Comparison of ENCODE assay signal across 20 mouse cellular contexts in the genomic region with DNA sequence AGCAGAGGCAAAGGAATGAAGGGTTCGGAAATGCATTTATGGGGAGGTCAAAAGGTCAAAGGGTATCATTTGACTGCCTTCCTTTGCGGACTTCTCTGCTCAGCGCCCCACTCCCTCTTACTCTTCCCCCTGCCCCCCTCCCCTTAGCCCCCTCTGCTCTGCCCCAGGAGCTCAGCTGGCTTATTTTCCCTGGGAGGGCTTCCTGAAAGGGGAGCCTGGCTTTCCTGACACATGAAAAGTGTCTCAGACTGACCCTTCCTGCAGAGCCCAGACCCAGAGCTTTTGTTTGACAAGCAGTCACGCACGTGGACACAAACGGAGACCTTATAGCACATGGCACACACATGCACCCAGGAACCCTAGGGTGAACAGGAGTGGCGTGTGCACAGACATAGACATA. TPM values are rescaled to one million over a fixed set of nuclear protein-coding genes. Genes with fewer than 3 reads are reported as not detected.
DNase-seq lines count a peak whose midpoint lies in the region; ATAC-seq lines count a peak whose summit lies in the region.
"Had no signal": no experiment of that assay in that cellular context is flagged by ENCODE, and none has a peak within 500 bp of the region (broad histone marks: within the 10 kb centered on the region; RNA-seq: fewer than 3 reads in every experiment).

No protein-coding gene starts in this region.

- H3K4me1 ChIP-seq in hindbrain, embryonic 11.5 days (replicated peaks; ENCODE audit: control insufficient read depth, insufficient read depth, low read length) = peaks cover 9% of the 10 kb centered on the region
- peaks cover 24% of the 10 kb centered on the region; the same call in 1 of the 2 replicates for H3K4me1 ChIP-seq in hindbrain, embryonic 13.5 days (replicated peaks)
- H3K4me1 ChIP-seq in neural tube, embryonic 11.5 days (ENCODE audit: control insufficient read depth, insufficient read depth, low read length) = peaks cover 17% of the 10 kb centered on the region
- peaks cover 68% of the 10 kb centered on the region for H3K4me1 ChIP-seq in embryonic facial prominence, embryonic 12.5 days

- no peak overlapping the region for H3K4me3 ChIP-seq in hindbrain, embryonic 11.5 days (ENCODE audit: low read depth, low read length)
- H3K4me3 ChIP-seq in hindbrain, embryonic 13.5 days = no peak overlapping the region
- H3K4me3 ChIP-seq in neural tube, embryonic 11.5 days (ENCODE audit: low read depth, low read length) = no peak overlapping the region
- no peak overlapping the region for H3K4me3 ChIP-seq in embryonic facial prominence, embryonic 12.5 days
- H3K4me3 ChIP-seq: erythroblast, embryonic 14.5 days; heart, embryonic 15.5 days had no signal

- no peak for ATAC-seq in hindbrain, embryonic 11.5 days (ENCODE audit: low FRiP score)
- ATAC-seq in hindbrain, embryonic 13.5 days (ENCODE audit: low FRiP score) = no peak
- ATAC-seq in neural tube, embryonic 11.5 days (ENCODE audit: insufficient read depth, low FRiP score, low TSS enrichment) = no peak
- ATAC-seq in embryonic facial prominence, embryonic 12.5 days (ENCODE audit: insufficient number of reproducible peaks, insufficient read depth, low FRiP score, low TSS enrichment) = no peak
- ATAC-seq: activated CD4-positive, CD25-positive, alpha-beta regulatory T cell, adult 4 months; forebrain, embryonic 16.5 days; lung, postnatal 0 days had no signal

- 0 out of 2 replicates have a peak overlapping the region, but pooled peaks have one; percentile 4 for H3K27ac ChIP-seq in hindbrain, embryonic 11.5 days (ENCODE audit: low read depth, low read length)
- no peak overlapping the region for H3K27ac ChIP-seq in hindbrain, embryonic 13.5 days
- H3K27ac ChIP-seq in neural tube, embryonic 11.5 days (ENCODE audit: low read depth, low read length) = no peak overlapping the region
- peak overlapping the region; percentile 88 for H3K27ac ChIP-seq in embryonic facial prominence, embryonic 12.5 days
- H3K27ac ChIP-seq: heart, embryonic 15.5 days; liver, embryonic 14.5 days had no signal

- no peaks in the 10 kb centered on the region for H3K9me3 ChIP-seq in hindbrain, embryonic 11.5 days (ENCODE audit: control insufficient read depth, low read length)
- H3K9me3 ChIP-seq in hindbrain, embryonic 13.5 days = no peaks in the 10 kb centered on the region
- no peaks in the 10 kb centered on the region for H3K9me3 ChIP-seq in neural tube, embryonic 11.5 days (ENCODE audit: control insufficient read depth, low read length)
- no peaks in the 10 kb centered on the region for H3K9me3 ChIP-seq in embryonic facial prominence, embryonic 12.5 days
- H3K9me3 ChIP-seq: heart, embryonic 15.5 days had no signal

- peak; percentile 34 for DNase-seq in hindbrain, embryonic 11.5 days (ENCODE audit: low spot score)
- peak; percentile 36 for DNase-seq in neural tube, embryonic 11.5 days (ENCODE audit: low spot score)
- DNase-seq in neural tube, embryonic 10.5 days (ENCODE audit: extremely low spot score, low spot score) = no peak
- no peak for DNase-seq in cerebellum, postnatal 36 days
- no peak for DNase-seq in spleen, postnatal 4 days (ENCODE audit: low spot score in 2 of 2)
- DNase-seq: adrenal gland, postnatal 25 days; cerebellum, adult 18-20 months; kidney, adult 11 months; thymus, adult 18-20 months had no signal

- H3K27me3 ChIP-seq in hindbrain, embryonic 11.5 days (ENCODE audit: control insufficient read depth, insufficient read depth, low read length) = no peaks in the 10 kb centered on the region
- H3K27me3 ChIP-seq in hindbrain, embryonic 13.5 days = peaks cover 20% of the 10 kb centered on the region
- H3K27me3 ChIP-seq in neural tube, embryonic 11.5 days (ENCODE audit: control insufficient read depth, insufficient read depth, low read length) = no peaks in the 10 kb centered on the region
- H3K27me3 ChIP-seq in embryonic facial prominence, embryonic 12.5 days = no peaks in the 10 kb centered on the region
- H3K27me3 ChIP-seq: heart, embryonic 15.5 days had no signal

- no peak overlapping the region for H3K4me2 ChIP-seq in hindbrain, embryonic 11.5 days (replicated peaks; ENCODE audit: low read depth, low read length)
- H3K4me2 ChIP-seq in hindbrain, embryonic 13.5 days = no peak overlapping the region
- no peak overlapping the region for H3K4me2 ChIP-seq in neural tube, embryonic 11.5 days (ENCODE audit: low read depth)
- H3K4me2 ChIP-seq in embryonic facial prominence, embryonic 12.5 days (replicated peaks) = peak overlapping the region; percentile 17; the same call in 1 of the 2 replicates
- H3K4me2 ChIP-seq: heart, embryonic 15.5 days had no signal

- WGBS in hindbrain, embryonic 11.5 days = 9% methylated on average over 7 of the region's 7 CpGs
- WGBS in hindbrain, embryonic 13.5 days = 8% methylated on average over 7 of the region's 7 CpGs
- WGBS in neural tube, embryonic 11.5 days = 7% methylated on average over 7 of the region's 7 CpGs
- WGBS in embryonic facial prominence, embryonic 12.5 days = 5% methylated on average over 7 of the region's 7 CpGs

- H3K36me3 ChIP-seq in hindbrain, embryonic 11.5 days (ENCODE audit: control insufficient read depth, insufficient read depth, low read length) = no peaks in the 10 kb centered on the region
- no peaks in the 10 kb centered on the region for H3K36me3 ChIP-seq in hindbrain, embryonic 13.5 days
- H3K36me3 ChIP-seq in neural tube, embryonic 11.5 days (ENCODE audit: control insufficient read depth, insufficient read depth, low read length) = no peaks in the 10 kb centered on the region
- no peaks in the 10 kb centered on the region for H3K36me3 ChIP-seq in embryonic facial prominence, embryonic 12.5 days
- H3K36me3 ChIP-seq: heart, embryonic 15.5 days had no signal

- H3K9ac ChIP-seq in hindbrain, embryonic 11.5 days (ENCODE audit: low read depth, low read length) = no peak overlapping the region
- H3K9ac ChIP-seq in hindbrain, embryonic 13.5 days = no peak overlapping the region
- no peak overlapping the region for H3K9ac ChIP-seq in neural tube, embryonic 11.5 days (ENCODE audit: low read length)
- no peak overlapping the region for H3K9ac ChIP-seq in embryonic facial prominence, embryonic 12.5 days
- H3K9ac ChIP-seq: heart, embryonic 15.5 days; liver, embryonic 14.5 days had no signal

RNA-seq across cellular contexts. Expression of gene Fzd2, which starts 26.5 kb away (rescaled TPM):
- 29.5 and 31.7 TPM in 2 replicates for polyA plus RNA-seq in hindbrain, embryonic 11.5 days (2014; fragmentation: Nextera tagmentation; extraction: Ambion mirVana)
- polyA plus RNA-seq in hindbrain, embryonic 13.5 days (2015; fragmentation: Nextera tagmentation; extraction: Ambion mirVana) = 10.5 and 11.8 TPM in 2 replicates
- polyA plus RNA-seq in neural tube, embryonic 11.5 days (2014; fragmentation: Nextera tagmentation; extraction: Ambion mirVana) = 37.3 and 40.4 TPM in 2 replicates
- 93.6 and 97.8 TPM in 2 replicates for polyA plus RNA-seq in embryonic facial prominence, embryonic 12.5 days (2016; fragmentation: Nextera tagmentation; extraction: Ambion mirVana)
- polyA plus RNA-seq: activated CD4-positive, CD25-positive, alpha-beta regulatory T cell, adult 4 months; erythroblast, embryonic 14.5 days had no signal

RNA-seq across cellular contexts. Expression of gene Meioc, which starts 32.8 kb away (rescaled TPM):
- polyA plus RNA-seq in hindbrain, embryonic 11.5 days (2014; fragmentation: Nextera tagmentation; extraction: Ambion mirVana) = 0.88 and 0.91 TPM in 2 replicates
- polyA plus RNA-seq in hindbrain, embryonic 13.5 days (2015; fragmentation: Nextera tagmentation; extraction: Ambion mirVana) = 0.04 and 0.18 TPM in 2 replicates
- polyA plus RNA-seq in neural tube, embryonic 11.5 days (2014; fragmentation: Nextera tagmentation; extraction: Ambion mirVana) = 0.84 and 0.89 TPM in 2 replicates
- polyA plus RNA-seq in embryonic facial prominence, embryonic 12.5 days (2016; fragmentation: Nextera tagmentation; extraction: Ambion mirVana) = 0.65 and 1.3 TPM in 2 replicates
- polyA plus RNA-seq: activated CD4-positive, CD25-positive, alpha-beta regulatory T cell, adult 4 months; C2C12; erythroblast, embryonic 14.5 days; gonadal fat pad, adult 2 months; large intestine, adult 2 months had no signal

RNA-seq across cellular contexts. Expression of gene Gm11627, which starts 51.5 kb away (rescaled TPM):
- 5.6 and 7.3 TPM in 2 replicates for polyA plus RNA-seq in hindbrain, embryonic 11.5 days (2014; fragmentation: Nextera tagmentation; extraction: Ambion mirVana)
- polyA plus RNA-seq in hindbrain, embryonic 13.5 days (2015; fragmentation: Nextera tagmentation; extraction: Ambion mirVana) = 2.8 and 5.3 TPM in 2 replicates
- 7.1 and 9.9 TPM in 2 replicates for polyA plus RNA-seq in neural tube, embryonic 11.5 days (2014; fragmentation: Nextera tagmentation; extraction: Ambion mirVana)
- 11.8 and 12.3 TPM in 2 replicates for polyA plus RNA-seq in embryonic facial prominence, embryonic 12.5 days (2016; fragmentation: Nextera tagmentation; extraction: Ambion mirVana)
- polyA plus RNA-seq: activated CD4-positive, CD25-positive, alpha-beta regulatory T cell, adult 4 months; erythroblast, embryonic 14.5 days had no signal

Comparison
In these comparisons a context has a peak if more than half of its experiments do, and no peak if none do; other contexts are left out.
1. DNase-seq: peak in hindbrain, embryonic 11.5 days (single experiment) and neural tube, embryonic 11.5 days (single experiment); none in neural tube, embryonic 10.5 days (single experiment), cerebellum, postnatal 36 days (0 of 2) and spleen, postnatal 4 days (0 of 2).
2. H3K27ac ChIP-seq: peak in hindbrain, embryonic 11.5 days (single experiment) and embryonic facial prominence, embryonic 12.5 days (single experiment); none in hindbrain, embryonic 13.5 days (single experiment) and neural tube, embryonic 11.5 days (single experiment).